Mouse (Mus musculus): ENCODE data around the gene A930033H14Rik.

Gene A930033H14Rik

GRCm38 (mm10) chr10:69212542-69213440, at the start of gene A930033H14Rik:
A930033H14Rik (minus strand) TSS chr10:69213098.
- ChIA-PET CTCF (interaction anchor here in 3 of 4 experiments (0.5 to 1.3 kb wide), 5 partner anchors 94 to 1074 kb away, joined by 3 to 5 read pairs (median 3); no protein-coding TSS in a partner anchor), POLR2A (interaction anchor here in 3 of 4 experiments (0.6 to 1.6 kb wide), 6 partner anchors 28 to 592 kb away, joined by 3 to 8 read pairs (median 5); partner anchors contain the start of gene Cdk1 (in 1 of the 3))

GRCm38 (mm10) chr10:69259929-69260328, 47.0 kb upstream of the A930033H14Rik start:
- POLR2A ChIA-PET = interaction anchor here in 1 of 4 experiments (0.8 to 0.9 kb wide), 2 partner anchors 14 to 17 kb away, joined by 3 to 4 read pairs; no protein-coding TSS in a partner anchor
- CTCF ChIA-PET = interaction anchor here in 2 of 4 experiments (0.5 to 0.8 kb wide), 3 partner anchors 47 to 396 kb away, joined by 5 to 6 read pairs (median 5); no protein-coding TSS in a partner anchor

GRCm38 (mm10) chr10:69259161-69259560, 46.3 kb upstream of the A930033H14Rik start:
- ChIA-PET CTCF (no interaction called here), POLR2A (no interaction called here)

GRCm38 (mm10) chr10:69258588-69258987, 45.7 kb upstream of the A930033H14Rik start:
- ChIA-PET POLR2A (no interaction called here), CTCF (no interaction called here)

- ChIA-PET CTCF (interaction anchor here in 3 of 4 experiments (0.6 kb wide), 3 partner anchors 12 to 707 kb away, joined by 3 to 4 read pairs (median 3); no protein-coding TSS in a partner anchor), POLR2A (interaction anchor here in 2 of 4 experiments (0.6 kb wide), 3 partner anchors 288 to 1898 kb away, joined by 3 read pairs; no protein-coding TSS in a partner anchor)
Observed at GRCm38 (mm10) chr10:69257592-69258133, 44.8 kb upstream of the A930033H14Rik start.

- POLR2A ChIA-PET = no interaction called here
- CTCF ChIA-PET = interaction anchor here in 1 of 4 experiments (2.7 kb wide), 1 partner anchor 51 kb away, joined by 9 read pairs; no protein-coding TSS in a partner anchor
Observed at GRCm38 (mm10) chr10:69255594-69255993, 42.7 kb upstream of the A930033H14Rik start.

GRCm38 (mm10) chr10:69254390-69254847, 41.5 kb upstream of the A930033H14Rik start:
- POLR2A ChIA-PET = no interaction called here
- CTCF ChIA-PET = interaction anchor here in 1 of 4 experiments (2.7 kb wide), 1 partner anchor 52 kb away, joined by 9 read pairs; no protein-coding TSS in a partner anchor

GRCm38 (mm10) chr10:69253686-69254080, 40.8 kb upstream of the A930033H14Rik start:
- POLR2A ChIA-PET = no interaction called here
- CTCF ChIA-PET = interaction anchor here in 1 of 4 experiments (2.7 kb wide), 1 partner anchor 52 kb away, joined by 9 read pairs; no protein-coding TSS in a partner anchor

- CTCF ChIA-PET = interaction anchor here in 1 of 4 experiments (0.7 to 2.7 kb wide), 2 partner anchors 53 to 1170 kb away, joined by 4 to 9 read pairs; no protein-coding TSS in a partner anchor
- POLR2A ChIA-PET = interaction anchor here in 2 of 4 experiments (0.7 to 0.8 kb wide), 2 partner anchors 8 to 136 kb away, joined by 3 to 4 read pairs; no protein-coding TSS in a partner anchor
Observed at GRCm38 (mm10) chr10:69253075-69253685, 40.3 kb upstream of the A930033H14Rik start.

- ChIA-PET POLR2A (interaction anchor here in 3 of 4 experiments (0.5 to 0.8 kb wide), 4 partner anchors 9 to 136 kb away, joined by 3 to 4 read pairs (median 3); no protein-coding TSS in a partner anchor), CTCF (interaction anchor here in 2 of 4 experiments (0.5 to 2.7 kb wide), 4 partner anchors 9 to 1169 kb away, joined by 3 to 9 read pairs (median 4); no protein-coding TSS in a partner anchor)
Observed at GRCm38 (mm10) chr10:69252112-69253074, 39.5 kb upstream of the A930033H14Rik start.

GRCm38 (mm10) chr10:69251254-69251653, 38.4 kb upstream of the A930033H14Rik start:
- CTCF ChIA-PET = no interaction called here
- POLR2A ChIA-PET = no interaction called here

GRCm38 (mm10) chr10:69248261-69249160, 35.6 kb upstream of the A930033H14Rik start:
- ChIA-PET POLR2A (interaction anchor here in 3 of 4 experiments (0.5 to 1.5 kb wide), 6 partner anchors 13 to 1396 kb away, joined by 3 to 6 read pairs (median 4); partner anchors contain the start of gene Cdk1 (in 1 of the 3)), CTCF (no interaction called here)

GRCm38 (mm10) chr10:69247311-69248033, 34.6 kb upstream of the A930033H14Rik start:
- ChIA-PET POLR2A (interaction anchor here in 2 of 4 experiments (0.7 to 2.0 kb wide), 5 partner anchors 12 to 429 kb away, joined by 3 to 6 read pairs (median 4); partner anchors contain the start of gene A930033H14Rik (in 1 of the 2)), CTCF (no interaction called here)

GRCm38 (mm10) chr10:69246762-69247161, 33.9 kb upstream of the A930033H14Rik start:
- ChIA-PET CTCF (interaction anchor here in 1 of 4 experiments (0.6 kb wide), 1 partner anchor 241 kb away, joined by 9 read pairs; no protein-coding TSS in a partner anchor), POLR2A (interaction anchor here in 1 of 4 experiments (1.4 to 2.0 kb wide), 3 partner anchors 11 to 34 kb away, joined by 3 to 5 read pairs (median 4); partner anchors contain the start of gene A930033H14Rik)

GRCm38 (mm10) chr10:69245906-69246668, 33.2 kb upstream of the A930033H14Rik start:
- CTCF ChIA-PET = interaction anchor here in 1 of 4 experiments (0.6 kb wide), 1 partner anchor 241 kb away, joined by 9 read pairs; no protein-coding TSS in a partner anchor
- POLR2A ChIA-PET = interaction anchor here in 1 of 4 experiments (0.6 to 2.0 kb wide), 4 partner anchors 10 to 106 kb away, joined by 3 to 5 read pairs (median 4); partner anchors contain the start of gene A930033H14Rik

All from embryonic stem cell, embryonic (primary cell).